Mouse (Mus musculus): ENCODE results near the gene Cst13. TPM values are rescaled to one million over a fixed set of nuclear protein-coding genes. Genes with fewer than 3 reads are reported as not detected.

Cst13 gene
- polyA plus RNA-seq, 1 experiment = not detected

DNA sequence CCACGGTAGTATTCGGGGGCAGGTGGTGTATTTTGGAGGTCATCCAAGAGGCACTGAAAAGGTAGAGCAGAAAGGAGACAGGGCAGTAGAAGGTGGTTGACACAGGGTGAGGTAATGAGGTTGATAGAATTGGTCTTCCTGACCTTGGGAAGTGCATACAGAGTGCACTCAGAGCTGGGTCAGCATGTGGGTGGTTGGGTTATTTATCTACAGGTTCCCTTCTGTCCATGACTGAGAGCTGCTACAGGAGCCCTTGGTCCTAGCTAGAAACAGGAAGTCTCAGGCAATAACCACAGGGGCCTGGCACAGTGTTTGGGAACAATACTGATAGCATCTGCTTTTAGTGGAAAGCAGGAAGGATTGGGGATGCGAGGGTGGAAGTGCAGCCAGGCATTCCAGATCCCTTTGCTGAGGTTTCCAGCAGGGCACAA, 18.4 kb upstream of the Cst13 start:
- Histone ChIP-seq H3K27me3 (ENCODE audit: control insufficient read depth, insufficient read depth, insufficient read length) (no peaks in the 10 kb centered on the region), H3K4me3 (no peak overlapping the region), H3ac (ENCODE audit: control insufficient read depth, insufficient read length) (no peak overlapping the region), H3K79me2 (ENCODE audit: control insufficient read depth, insufficient read depth) (no peaks in the 10 kb centered on the region), H3K4me2 (ENCODE audit: low read depth) (no peak overlapping the region), H3K36me3 (ENCODE audit: control insufficient read depth, insufficient read depth) (no peaks in the 10 kb centered on the region)
- TF ChIP-seq MAX (IDR thresholded peaks at IDR 0.05; ENCODE audit: low read depth) (no peak), TCF3 (IDR thresholded peaks at IDR 0.05; ENCODE audit: insufficient read length, low read depth) (no peak), MYOG (IDR thresholded peaks at IDR 0.05; ENCODE audit: control insufficient read depth in 1 of 3, insufficient read depth in 1 of 3, insufficient read length in 2 of 3, low read depth in 2 of 3) (no peak), POLR2AphosphoS2 (IDR thresholded peaks at IDR 0.05; ENCODE audit: insufficient read length, low read depth) (no peak), USF1 (IDR thresholded peaks at IDR 0.05; ENCODE audit: low read depth) (no peak), E2F4 (IDR thresholded peaks at IDR 0.05; ENCODE audit: insufficient read depth) (no peak), SRF (IDR thresholded peaks at IDR 0.05; ENCODE audit: control insufficient read depth, insufficient read length, low read depth) (no peak), CEBPB (IDR thresholded peaks at IDR 0.05; ENCODE audit: insufficient read depth, poor library complexity, severe bottlenecking) (no peak), TCF12 (IDR thresholded peaks at IDR 0.05; ENCODE audit: insufficient read depth, poor library complexity, severe bottlenecking) (no peak), MYOD1 (IDR thresholded peaks at IDR 0.05; ENCODE audit: control insufficient read depth in 1 of 3, insufficient read length in 2 of 3, low read depth in 2 of 3) (no peak), REST (IDR thresholded peaks at IDR 0.05; ENCODE audit: insufficient read depth, insufficient read length) (no peak), POLR2A (IDR thresholded peaks at IDR 0.05; ENCODE audit: insufficient read length, low read depth) (no peak)

- H3K4me2 ChIP-seq (ENCODE audit: low read depth) = no peak overlapping the region
- no peaks in the 10 kb centered on the region for H3K27me3 ChIP-seq (ENCODE audit: control insufficient read depth, insufficient read depth, insufficient read length)
- no peaks in the 10 kb centered on the region for H3K79me2 ChIP-seq (ENCODE audit: control insufficient read depth, insufficient read depth)
- H3K36me3 ChIP-seq (ENCODE audit: control insufficient read depth, insufficient read depth) = no peaks in the 10 kb centered on the region
- no peak overlapping the region for H3K4me3 ChIP-seq
- TF ChIP-seq USF1 (IDR thresholded peaks at IDR 0.05; ENCODE audit: low read depth) (no peak), MAX (IDR thresholded peaks at IDR 0.05; ENCODE audit: low read depth) (no peak), SRF (IDR thresholded peaks at IDR 0.05; ENCODE audit: control insufficient read depth, insufficient read length, low read depth) (no peak), TCF12 (IDR thresholded peaks at IDR 0.05; ENCODE audit: insufficient read depth, poor library complexity, severe bottlenecking) (no peak), E2F4 (IDR thresholded peaks at IDR 0.05; ENCODE audit: insufficient read depth) (no peak), MYOD1 (IDR thresholded peaks at IDR 0.05; ENCODE audit: control insufficient read depth in 1 of 3, insufficient read length in 2 of 3, low read depth in 2 of 3) (no peak), MYOG (IDR thresholded peaks at IDR 0.05; ENCODE audit: control insufficient read depth in 1 of 3, insufficient read depth in 1 of 3, insufficient read length in 2 of 3, low read depth in 2 of 3) (no peak)
- no peak overlapping the region for H3ac ChIP-seq (ENCODE audit: control insufficient read depth, insufficient read length)
These were observed 13.2 kb upstream of the Cst13 start for GRCm38 (mm10) chr2:148806696-148807095.

DNA sequence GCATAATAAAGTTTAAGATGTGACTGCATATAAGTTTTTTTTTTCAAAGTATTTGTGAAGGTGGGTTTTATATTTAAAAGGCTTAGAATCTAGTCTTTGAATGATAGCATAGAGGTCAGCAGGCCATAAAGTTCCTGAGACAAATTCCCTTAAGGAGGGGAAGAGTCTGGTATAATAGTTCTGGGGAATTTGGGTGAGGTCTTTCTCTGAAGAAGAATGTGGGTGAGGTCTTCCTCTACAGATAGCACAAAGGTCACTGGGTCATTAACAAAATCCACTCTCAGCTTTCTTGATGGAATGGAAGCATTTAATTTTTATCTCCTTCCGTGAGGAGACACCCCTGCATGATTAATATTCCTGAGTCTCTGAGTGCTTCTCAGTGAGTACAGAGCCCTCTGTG, 6.1 kb downstream of the Cst13 start:
- Histone ChIP-seq H3ac (ENCODE audit: control insufficient read depth, insufficient read length) (no peak overlapping the region), H3K36me3 (ENCODE audit: control insufficient read depth, insufficient read depth) (no peaks in the 10 kb centered on the region), H3K4me3 (no peak overlapping the region), H3K4me2 (ENCODE audit: low read depth) (no peak overlapping the region), H3K79me2 (ENCODE audit: control insufficient read depth, insufficient read depth) (no peaks in the 10 kb centered on the region), H3K27me3 (ENCODE audit: control insufficient read depth, insufficient read depth, insufficient read length) (no peaks in the 10 kb centered on the region)
- no peak for TF ChIP-seq TCF12 (IDR thresholded peaks at IDR 0.05; ENCODE audit: insufficient read depth, poor library complexity, severe bottlenecking)

- Histone ChIP-seq H3ac (ENCODE audit: control insufficient read depth, insufficient read length) (no peak within 1 kb of the TSS), H3K4me3 (no peak within 1 kb of the TSS), H3K27me3 (ENCODE audit: control insufficient read depth, insufficient read depth, insufficient read length) (no peaks in the 10 kb centered on the region), H3K4me2 (ENCODE audit: low read depth) (no peak within 1 kb of the TSS), H3K36me3 (ENCODE audit: control insufficient read depth, insufficient read depth) (no peaks in the 10 kb centered on the region), H3K79me2 (ENCODE audit: control insufficient read depth, insufficient read depth) (no peaks in the 10 kb centered on the region)
- TF ChIP-seq MYOG (IDR thresholded peaks at IDR 0.05; ENCODE audit: control insufficient read depth in 1 of 3, insufficient read depth in 1 of 3, insufficient read length in 2 of 3, low read depth in 2 of 3) = no peak
These were observed 15.0 kb downstream of the Cst13 start, which contains the start of gene Cst9 for GRCm38 (mm10) chr2:148834912-148835311. Gene Cst9, plus strand, starts transcription at chr2:148835147.

DNA sequence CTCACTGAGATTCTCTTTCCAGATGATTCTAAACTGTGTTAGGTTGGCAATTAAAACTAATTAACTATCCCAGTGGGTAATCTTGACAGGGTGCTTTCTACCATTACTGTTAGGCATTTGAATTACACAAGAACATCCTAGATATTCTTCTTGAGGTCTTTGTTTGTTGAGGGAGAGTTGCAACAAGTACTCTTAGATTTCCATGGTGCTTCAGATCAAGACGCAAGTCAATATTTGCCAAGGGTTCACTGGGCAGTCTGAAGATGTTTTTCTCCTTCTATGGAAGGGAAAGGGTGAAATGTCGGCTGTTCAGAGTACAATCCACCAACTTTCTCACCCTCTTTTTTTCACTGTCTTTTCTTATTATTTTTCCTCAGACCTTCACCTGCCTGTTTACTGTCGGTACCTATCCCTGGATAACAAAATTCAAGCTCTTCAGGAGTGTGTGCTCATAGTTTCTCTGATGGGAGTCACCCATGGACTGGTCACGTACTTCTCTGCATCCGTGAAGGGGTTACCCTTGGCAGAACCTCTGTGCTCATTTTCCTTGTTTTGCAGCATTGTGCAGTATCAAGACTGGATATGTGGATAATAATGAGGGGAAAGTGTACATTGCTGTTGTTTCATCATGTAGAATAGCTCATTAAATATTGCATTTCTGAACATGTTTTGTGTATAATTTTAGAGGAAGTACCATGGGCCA, 18.3 kb downstream of the Cst13 start:
- no peaks in the 10 kb centered on the region for H3K36me3 ChIP-seq (ENCODE audit: control insufficient read depth, insufficient read depth)
- no peak overlapping the region for H3K4me3 ChIP-seq
- H3K27me3 ChIP-seq (ENCODE audit: control insufficient read depth, insufficient read depth, insufficient read length) = no peaks in the 10 kb centered on the region
- H3ac ChIP-seq (ENCODE audit: control insufficient read depth, insufficient read length) = no peak overlapping the region
- H3K4me2 ChIP-seq (ENCODE audit: low read depth) = no peak overlapping the region
- no peak for TF ChIP-seq POLR2AphosphoS2 (IDR thresholded peaks at IDR 0.05; ENCODE audit: insufficient read length, low read depth)
- TF ChIP-seq CEBPB (IDR thresholded peaks at IDR 0.05; ENCODE audit: insufficient read depth, poor library complexity, severe bottlenecking) = no peak
- no peak for TF ChIP-seq REST (IDR thresholded peaks at IDR 0.05; ENCODE audit: insufficient read depth, insufficient read length)
- TF ChIP-seq MYOG (IDR thresholded peaks at IDR 0.05; ENCODE audit: control insufficient read depth in 1 of 3, insufficient read depth in 1 of 3, insufficient read length in 2 of 3, low read depth in 2 of 3) = no peak
- TF ChIP-seq MAX (IDR thresholded peaks at IDR 0.05; ENCODE audit: low read depth) = no peak
- no peak for TF ChIP-seq MYOD1 (IDR thresholded peaks at IDR 0.05; ENCODE audit: control insufficient read depth in 1 of 3, insufficient read length in 2 of 3, low read depth in 2 of 3)
- no peak for TF ChIP-seq POLR2A (IDR thresholded peaks at IDR 0.05; ENCODE audit: insufficient read length, low read depth)
- no peak for TF ChIP-seq USF1 (IDR thresholded peaks at IDR 0.05; ENCODE audit: low read depth)
- TF ChIP-seq TCF3 (IDR thresholded peaks at IDR 0.05; ENCODE audit: insufficient read length, low read depth) = no peak
- no peak for TF ChIP-seq E2F4 (IDR thresholded peaks at IDR 0.05; ENCODE audit: insufficient read depth)
- TF ChIP-seq TCF12 (IDR thresholded peaks at IDR 0.05; ENCODE audit: insufficient read depth, poor library complexity, severe bottlenecking) = no peak
- TF ChIP-seq SRF (IDR thresholded peaks at IDR 0.05; ENCODE audit: control insufficient read depth, insufficient read length, low read depth) = no peak
- H3K79me2 ChIP-seq (ENCODE audit: control insufficient read depth, insufficient read depth) = no peaks in the 10 kb centered on the region

All from myocyte (in vitro differentiated cells).